Mouse (Mus musculus) spleen, adult 2 months (tissue): Measurements from ENCODE around the gene Ttc30a2. TPM values are rescaled to one million over a fixed set of nuclear protein-coding genes. Genes with fewer than 3 reads are reported as not detected.

ENCODE experiments used
- DNase-seq, 2 experiments: peaks; one replicate each; pipeline versions ENCODE4 v3.0.0 to v3.0.0-alpha.2; 2012 to 2021; ENCODE audit warnings: low spot score in 2 of 2, low read depth in 1 of 2
- H3K27ac ChIP-seq: fragments of 200-500 bp; 2 replicates; pipeline ENCODE4 v1.5.1; 2012; ENCODE audit warnings: low read length, inconsistent platforms; ENCODE audit not compliant: insufficient read depth
- H3K27me3 ChIP-seq: fragments of 200-500 bp; 2 replicates; pipeline ENCODE4 v1.6.1; 2012; ENCODE audit warnings: mild to moderate bottlenecking, moderate library complexity, low read length, inconsistent platforms; ENCODE audit not compliant: control insufficient read depth, insufficient read depth
- H3K36me3 ChIP-seq: fragments of 200-500 bp; 2 replicates; pipeline ENCODE4 v1.6.1; 2012; ENCODE audit warnings: mild to moderate bottlenecking, low read length, inconsistent platforms; ENCODE audit not compliant: control insufficient read depth, insufficient read depth
- H3K4me1 ChIP-seq: fragments of 200-500 bp; 2 replicates; pipeline ENCODE4 v1.6.1; 2011; ENCODE audit warnings: inconsistent platforms; ENCODE audit not compliant: control insufficient read depth, insufficient read depth, insufficient read length
- H3K4me3 ChIP-seq: fragments of 200-500 bp; 2 replicates; pipeline ENCODE4 v1.5.1; 2011; ENCODE audit warnings: mild to moderate bottlenecking, inconsistent platforms; ENCODE audit not compliant: insufficient read depth, insufficient read length; ENCODE audit errors: extremely low read depth
- CTCF ChIP-seq: fragments of 200-500 bp; IDR thresholded peaks from 2 replicates; pipeline ENCODE4 v1.5.1; 2011; ENCODE audit warnings: mild to moderate bottlenecking, inconsistent platforms; ENCODE audit not compliant: insufficient read depth, insufficient read length, insufficient replicate concordance; ENCODE audit errors: extremely low read depth
- POLR2A ChIP-seq: fragments of 200-500 bp; IDR thresholded peaks from 2 replicates; pipeline ENCODE4 v1.6.1; 2011; ENCODE audit warnings: low read depth, low read length, inconsistent platforms
- WGBS: fragments of 180-500 bp; shearing (Covaris S2); methylation state at CpG from one replicate; pipeline ENCODE4 v1.1.7; 2018; 5-methylcytosine and 5-hydroxymethylcytosine counted together
- polyA plus RNA-seq: library from polyadenylated mRNA; depleted of rRNA; stranded (reverse); fragments of >200 nt; gene quantifications from 2 replicates; pipeline ENCODE4 v1.2.3, GENCODE M21; 2012

Gene Ttc30a2
- polyA plus RNA-seq, 1 experiment = 0.07 TPM

DNA sequence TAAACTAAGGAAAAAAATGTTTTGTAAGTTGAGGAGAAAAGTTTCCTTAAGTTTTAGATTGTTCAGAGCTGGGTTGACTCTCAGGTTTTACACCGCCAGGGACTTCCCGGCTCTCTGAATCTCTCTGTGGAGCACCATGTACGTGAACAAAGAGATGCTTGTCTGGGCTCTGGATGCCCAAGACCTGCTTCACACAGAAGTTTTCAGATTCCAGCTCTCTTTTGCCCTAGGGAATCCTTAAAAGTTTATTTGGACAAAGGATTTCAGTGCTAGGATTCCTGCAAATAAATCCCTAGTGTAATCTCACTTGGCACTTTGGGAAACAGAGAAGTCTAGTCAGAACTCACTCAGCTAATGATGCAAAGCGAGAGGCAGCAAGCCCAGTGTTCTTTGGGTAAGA is 11.7 kb upstream of the Ttc30a2 start:
- no peak for TF ChIP-seq POLR2A
- TF ChIP-seq CTCF = no peak
- WGBS = 93% methylated on average over 4 of the region's 4 CpGs
- no peaks in the 10 kb centered on the region for H3K36me3 ChIP-seq
- H3K4me3 ChIP-seq = no peak overlapping the region
- no peaks in the 10 kb centered on the region for H3K27me3 ChIP-seq
- DNase-seq = no peak
- no peaks in the 10 kb centered on the region; the same call in 1 of the 2 replicates for H3K4me1 ChIP-seq
- H3K27ac ChIP-seq = no peak overlapping the region

DNA sequence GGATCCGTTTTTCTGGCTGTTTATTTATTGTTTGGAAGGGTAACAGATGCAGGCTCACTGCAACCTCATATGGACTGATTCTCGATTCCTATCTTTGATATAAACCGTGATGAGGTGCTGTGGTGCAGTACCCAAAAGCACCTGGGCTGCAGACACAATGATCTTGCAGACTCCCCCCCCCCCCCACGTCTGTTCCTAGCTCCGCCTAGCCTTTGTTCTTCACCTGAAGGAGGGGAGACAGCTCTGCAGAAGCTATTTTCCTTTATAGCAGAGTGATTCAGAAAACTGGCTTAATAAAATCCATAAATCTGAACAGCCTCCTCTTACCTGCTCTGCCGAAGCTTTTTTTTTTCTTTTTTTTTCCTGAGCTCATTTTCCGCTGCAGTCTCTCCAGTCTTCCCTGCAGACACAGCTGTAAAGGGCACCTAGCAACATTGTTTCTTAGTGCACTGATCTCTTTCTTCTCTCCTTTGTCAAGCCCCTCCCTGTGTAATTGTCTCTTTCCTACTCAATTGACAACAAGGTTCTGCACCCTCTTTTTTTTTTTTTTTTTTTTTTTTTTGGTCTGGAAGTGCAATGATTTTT is 10.9 kb upstream of the Ttc30a2 start:
- WGBS = 74% methylated on average over 7 of the region's 7 CpGs

DNA sequence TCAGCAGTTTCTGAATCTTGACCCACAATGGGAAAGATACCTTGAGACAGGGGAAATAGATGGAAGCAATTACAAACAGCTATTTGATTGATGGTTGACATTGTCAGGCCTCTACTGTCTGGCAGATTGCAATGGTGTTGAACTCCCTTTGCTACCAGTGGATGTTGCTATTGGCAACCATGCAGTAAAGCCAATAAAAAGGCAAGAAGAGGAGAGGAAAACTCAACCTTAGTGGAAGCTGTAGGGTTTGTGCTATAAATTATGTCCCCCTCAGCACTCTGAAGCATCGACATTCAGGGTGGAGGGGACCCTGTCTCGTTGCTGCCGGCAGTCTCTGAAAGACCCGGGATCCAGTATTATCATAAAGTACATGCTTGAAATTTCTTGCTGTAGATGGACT is 10.4 kb upstream of the Ttc30a2 start:
- Histone ChIP-seq H3K4me3 (no peak overlapping the region), H3K27me3 (no peaks in the 10 kb centered on the region), H3K36me3 (no peaks in the 10 kb centered on the region), H3K4me1 (no peaks in the 10 kb centered on the region; the same call in 1 of the 2 replicates), H3K27ac (no peak overlapping the region)
- no peak for DNase-seq
- 79% methylated on average over 4 of the region's 4 CpGs for WGBS
- TF ChIP-seq CTCF (no peak), POLR2A (no peak)

More for the DNA sequence above, 10.9 kb upstream of the Ttc30a2 start:
- H3K4me3 ChIP-seq = no peak overlapping the region
- H3K4me1 ChIP-seq = no peaks in the 10 kb centered on the region; the same call in 1 of the 2 replicates
- H3K36me3 ChIP-seq = no peaks in the 10 kb centered on the region
- TF ChIP-seq POLR2A (no peak), CTCF (no peak)
- no peak for DNase-seq
- no peak overlapping the region for H3K27ac ChIP-seq
- no peaks in the 10 kb centered on the region for H3K27me3 ChIP-seq

DNA sequence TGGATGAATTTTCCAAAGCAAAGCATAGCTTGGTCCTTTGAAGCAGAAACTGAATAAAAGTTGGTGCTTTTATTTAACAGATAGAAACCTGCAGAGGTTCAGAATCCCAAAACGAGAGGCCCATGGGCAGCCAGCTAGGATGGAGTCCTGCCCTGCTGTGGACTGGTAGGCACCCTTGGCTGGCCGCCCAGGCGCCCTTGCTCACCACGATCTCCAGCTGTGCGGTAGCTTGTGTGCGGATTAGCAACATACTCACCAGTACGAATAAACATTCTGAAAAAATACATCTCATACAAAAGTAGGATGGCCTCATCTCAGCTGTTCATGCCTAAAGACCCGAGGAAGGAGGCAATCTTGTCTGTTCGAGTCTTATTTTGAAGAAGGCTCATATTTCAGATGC is 9.8 kb upstream of the Ttc30a2 start:
- no peak overlapping the region for H3K27ac ChIP-seq
- 80% methylated on average over 9 of the region's 9 CpGs for WGBS
- no peak for DNase-seq
- H3K4me1 ChIP-seq = no peaks in the 10 kb centered on the region; the same call in 1 of the 2 replicates
- no peaks in the 10 kb centered on the region for H3K36me3 ChIP-seq
- H3K4me3 ChIP-seq = no peak overlapping the region
- H3K27me3 ChIP-seq = no peaks in the 10 kb centered on the region
- TF ChIP-seq POLR2A (no peak), CTCF (no peak)

DNA sequence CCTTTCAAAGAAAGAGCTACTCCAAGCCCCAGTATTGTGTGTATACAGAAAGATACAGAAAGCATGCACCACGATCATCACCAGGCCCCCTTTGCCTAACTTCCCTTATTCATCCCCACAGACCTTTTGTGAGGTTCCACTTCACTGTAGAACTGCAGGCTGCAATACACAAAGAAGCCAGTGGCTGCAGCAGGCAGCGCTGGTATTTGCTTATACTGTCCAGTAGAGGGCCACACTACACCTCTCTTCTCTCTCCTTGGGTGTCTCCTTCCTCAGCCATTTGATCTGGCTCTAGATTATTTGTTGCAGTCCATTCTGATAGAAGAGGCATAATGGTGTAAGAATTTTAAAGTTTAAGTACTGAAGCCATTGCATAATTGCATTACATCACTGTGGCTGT is 7.2 kb upstream of the Ttc30a2 start:
- Histone ChIP-seq H3K4me1 (no peaks in the 10 kb centered on the region), H3K27me3 (no peaks in the 10 kb centered on the region), H3K4me3 (no peak overlapping the region), H3K27ac (no peak overlapping the region), H3K36me3 (no peaks in the 10 kb centered on the region)
- TF ChIP-seq POLR2A (no peak), CTCF (peak; percentile 89; the same call in 1 of the 2 replicates)
- 0% methylated on average over 2 of the region's 2 CpGs for WGBS
- peak in 1 of 2 experiments; percentile 24 for DNase-seq

- 93% methylated on average over 3 of the region's 3 CpGs for WGBS
- no peaks in the 10 kb centered on the region for H3K27me3 ChIP-seq
- no peak overlapping the region for H3K4me3 ChIP-seq
- H3K4me1 ChIP-seq = no peaks in the 10 kb centered on the region
- no peaks in the 10 kb centered on the region for H3K36me3 ChIP-seq
- no peak for TF ChIP-seq CTCF
- no peak for TF ChIP-seq POLR2A
- no peak overlapping the region for H3K27ac ChIP-seq
- no peak for DNase-seq
Measured at GRCm38 (mm10) chr2:75983847-75984246, 5.9 kb upstream of the Ttc30a2 start.

- no peaks in the 10 kb centered on the region for H3K4me1 ChIP-seq
- 95% methylated on average over 3 of the region's 3 CpGs for WGBS
- no peak overlapping the region for H3K4me3 ChIP-seq
- H3K36me3 ChIP-seq = no peaks in the 10 kb centered on the region
- no peaks in the 10 kb centered on the region for H3K27me3 ChIP-seq
- no peak for DNase-seq
- no peak overlapping the region for H3K27ac ChIP-seq
- TF ChIP-seq POLR2A = no peak
- TF ChIP-seq CTCF = no peak
Measured at GRCm38 (mm10) chr2:75983091-75983490, 5.1 kb upstream of the Ttc30a2 start.
